Mouse (Mus musculus) bone marrow macrophage, adult 2 months (primary cell): ENCODE data around the gene Dhtkd1. TPM values are rescaled to one million over a fixed set of nuclear protein-coding genes. Genes with fewer than 3 reads are reported as not detected.

Experiments used
- H3K27ac ChIP-seq: 2 replicates; pipeline ENCODE4 v1.5.1; 2012; ENCODE audit warnings: low read depth, low read length; ENCODE audit not compliant: insufficient read depth
- H3K4me1 ChIP-seq: 2 replicates; pipeline ENCODE4 v1.6.1; 2012; ENCODE audit warnings: low read length; ENCODE audit not compliant: control insufficient read depth, insufficient read depth
- H3K4me3 ChIP-seq: 2 replicates; pipeline ENCODE4 v1.5.1; 2012; ENCODE audit warnings: mild to moderate bottlenecking, low read length, moderate library complexity; ENCODE audit not compliant: insufficient read depth
- CTCF ChIP-seq: IDR thresholded peaks from 2 replicates; pipeline ENCODE4 v1.5.1; 2012; ENCODE audit warnings: low read depth, mild to moderate bottlenecking, low read length, moderate library complexity
- POLR2A ChIP-seq: IDR thresholded peaks from 2 replicates; pipeline ENCODE4 v1.6.1; 2012; ENCODE audit warnings: mild to moderate bottlenecking, low read depth, low read length, borderline replicate concordance
- polyA plus RNA-seq: library from polyadenylated mRNA; stranded (reverse); fragments of >200 nt; gene quantifications from 2 replicates; pipeline ENCODE4 v1.2.4, GENCODE M21; 2012; ENCODE audit not compliant: missing spikeins, insufficient read depth, insufficient read length

Gene Dhtkd1
- polyA plus RNA-seq, 1 experiment: 0.23 TPM

GRCm38 (mm10) chr2:5931938-5932337 is 10.7 kb downstream of the Dhtkd1 start:
- Histone ChIP-seq H3K4me1 (0 out of 2 replicates have a peak, but pooled peaks cover 2% of the 10 kb centered on the region), H3K27ac (no peak overlapping the region), H3K4me3 (no peak overlapping the region)
- no peak for TF ChIP-seq CTCF
- no peak for TF ChIP-seq POLR2A

DNA sequence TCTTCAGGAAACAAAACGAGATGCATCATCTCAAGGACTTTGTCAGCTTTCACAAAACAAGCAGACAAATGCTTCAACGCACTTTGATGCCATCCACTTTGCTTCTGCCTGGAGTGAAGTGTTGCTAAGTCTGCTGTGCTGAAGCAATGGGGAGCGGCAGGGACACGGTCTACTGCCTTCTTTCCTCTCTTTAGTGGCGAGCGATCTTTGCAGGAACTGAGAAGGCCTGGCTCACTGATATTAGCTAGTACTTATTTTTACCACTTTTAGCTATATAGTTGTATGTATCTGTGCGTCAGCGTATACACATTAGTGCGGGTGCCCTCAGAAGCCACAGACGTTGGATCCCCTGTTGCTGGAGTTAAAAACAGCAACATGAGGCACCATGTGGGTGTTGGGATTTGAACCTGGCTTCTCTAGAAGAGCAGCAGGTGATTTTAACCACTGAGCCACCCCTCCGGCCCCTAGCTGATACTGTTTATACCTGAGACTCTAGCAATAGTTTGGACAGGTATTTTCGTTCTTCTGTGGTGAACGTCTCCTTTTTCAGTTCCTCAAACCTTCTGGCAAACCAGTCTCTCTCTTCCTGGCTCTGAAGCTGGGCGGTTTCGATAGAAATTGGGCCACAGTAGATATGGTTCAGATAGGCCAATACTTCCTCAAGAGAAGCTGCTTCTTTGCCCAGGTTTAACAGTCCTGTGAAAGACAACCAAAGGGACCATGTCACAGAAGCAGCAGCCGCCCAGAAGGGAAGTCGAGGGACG is 12.1 kb downstream of the Dhtkd1 start:
- no peak overlapping the region for H3K4me3 ChIP-seq
- no peak overlapping the region for H3K27ac ChIP-seq
- TF ChIP-seq POLR2A (no peak), CTCF (no peak)
- H3K4me1 ChIP-seq: 0 out of 2 replicates have a peak, but pooled peaks cover 2% of the 10 kb centered on the region

DNA sequence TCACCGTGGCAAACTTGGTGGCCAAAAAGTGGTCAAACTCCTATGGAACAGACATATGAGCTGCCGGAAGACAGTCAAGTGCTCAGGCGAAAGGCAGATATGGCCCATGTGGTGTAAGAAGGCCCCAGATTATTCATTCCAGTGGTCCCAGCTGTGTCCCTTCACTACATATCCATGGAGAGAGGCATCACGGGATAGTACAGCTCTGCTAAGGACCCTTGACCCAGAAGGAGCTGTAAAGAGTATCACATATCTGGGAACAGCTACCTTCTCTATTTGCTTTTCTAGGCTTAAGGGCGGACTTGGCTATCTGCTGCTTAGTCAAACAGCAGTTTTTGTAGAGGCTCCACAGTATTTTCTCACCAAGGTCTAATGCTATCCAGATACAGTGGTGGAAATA is 12.8 kb downstream of the Dhtkd1 start:
- H3K4me3 ChIP-seq: no peak overlapping the region
- TF ChIP-seq POLR2A (no peak), CTCF (no peak)
- no peak overlapping the region for H3K27ac ChIP-seq

GRCm38 (mm10) chr2:5927481-5927880 is 15.1 kb downstream of the Dhtkd1 start:
- Histone ChIP-seq H3K4me3 (no peak overlapping the region), H3K4me1 (0 out of 2 replicates have a peak, but pooled peaks cover 2% of the 10 kb centered on the region), H3K27ac (no peak overlapping the region)
- TF ChIP-seq POLR2A (no peak), CTCF (no peak)

More for the DNA sequence above, 12.8 kb downstream of the Dhtkd1 start:
- H3K4me1 ChIP-seq: 0 out of 2 replicates have a peak, but pooled peaks cover 2% of the 10 kb centered on the region

- Histone ChIP-seq H3K27ac (no peak overlapping the region), H3K4me3 (no peak overlapping the region), H3K4me1 (no peaks in the 10 kb centered on the region)
- TF ChIP-seq CTCF (no peak), POLR2A (no peak)
Observed at GRCm38 (mm10) chr2:5923786-5924185, 18.8 kb downstream of the Dhtkd1 start.

DNA sequence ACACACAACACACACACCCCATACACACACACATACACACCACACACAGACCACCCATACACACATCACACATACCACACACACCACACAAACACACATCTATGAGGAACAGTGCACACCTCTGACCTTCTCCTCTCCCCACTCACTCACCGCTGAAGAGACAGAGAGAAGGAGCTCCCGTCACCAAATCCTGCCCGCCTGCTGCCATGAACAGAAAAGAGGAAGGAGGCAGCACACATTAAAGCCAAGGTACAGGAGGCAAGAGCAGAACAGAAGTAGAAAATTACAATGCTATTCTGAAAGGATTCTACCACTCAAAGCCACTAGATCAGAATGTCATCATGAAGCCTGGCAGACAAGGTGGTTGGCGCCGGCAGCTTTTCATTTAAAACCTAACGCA is 19.8 kb downstream of the Dhtkd1 start:
- Histone ChIP-seq H3K4me3 (no peak overlapping the region), H3K27ac (no peak overlapping the region)

GRCm38 (mm10) chr2:5911282-5911965 is 31.2 kb downstream of the Dhtkd1 start:
- TF ChIP-seq CTCF (no peak), POLR2A (no peak)
- Histone ChIP-seq H3K27ac (no peak overlapping the region), H3K4me1 (no peaks in the 10 kb centered on the region), H3K4me3 (no peak overlapping the region)

More for the DNA sequence above, 19.8 kb downstream of the Dhtkd1 start:
- TF ChIP-seq CTCF (no peak), POLR2A (no peak)
- H3K4me1 ChIP-seq: no peaks in the 10 kb centered on the region

DNA sequence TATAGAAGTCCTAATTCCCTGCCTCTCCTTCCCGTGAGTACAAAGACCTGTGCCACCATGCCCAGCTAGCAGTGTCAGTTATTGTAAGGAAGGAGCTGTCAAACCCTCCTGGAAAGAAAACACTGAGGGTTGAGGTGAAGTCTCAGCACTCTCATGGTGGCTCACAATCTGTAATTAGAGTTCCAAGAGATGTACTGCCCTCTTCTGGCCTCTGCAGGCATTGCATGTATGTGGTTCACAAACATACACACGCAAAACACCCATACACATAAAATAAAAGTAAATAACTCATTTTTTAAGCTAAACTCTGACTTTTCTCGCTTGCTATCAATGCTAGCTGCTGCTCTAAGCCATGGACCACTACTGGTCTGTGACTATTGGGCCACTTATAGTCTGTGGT is 36.0 kb downstream of the Dhtkd1 start:
- Histone ChIP-seq H3K4me1 (no peaks in the 10 kb centered on the region), H3K4me3 (no peak overlapping the region), H3K27ac (no peak overlapping the region)
- TF ChIP-seq CTCF (peak; percentile 26; the same call in 1 of the 2 replicates), POLR2A (no peak)

DNA sequence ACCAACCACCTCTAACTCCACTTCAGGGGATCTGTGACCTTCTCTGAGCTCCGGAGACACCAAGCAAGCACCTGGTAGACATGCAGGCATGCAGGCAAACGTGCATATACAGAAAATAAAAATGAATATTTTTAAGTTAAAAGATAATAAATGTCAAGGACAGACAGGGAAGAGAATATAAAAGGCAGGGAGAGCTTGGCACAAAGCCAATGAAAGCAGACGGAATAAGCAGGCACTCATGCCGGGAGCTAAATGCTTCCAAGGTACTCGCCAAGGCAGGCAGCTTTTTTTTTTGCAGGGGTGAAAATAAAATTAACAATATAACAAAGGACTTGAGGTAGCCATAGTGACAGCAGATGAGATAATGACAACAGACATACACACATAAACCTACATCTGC is 36.5 kb downstream of the Dhtkd1 start:
- TF ChIP-seq CTCF: no peak
- no peak for TF ChIP-seq POLR2A
- Histone ChIP-seq H3K4me3 (no peak overlapping the region), H3K4me1 (no peaks in the 10 kb centered on the region), H3K27ac (no peak overlapping the region)

DNA sequence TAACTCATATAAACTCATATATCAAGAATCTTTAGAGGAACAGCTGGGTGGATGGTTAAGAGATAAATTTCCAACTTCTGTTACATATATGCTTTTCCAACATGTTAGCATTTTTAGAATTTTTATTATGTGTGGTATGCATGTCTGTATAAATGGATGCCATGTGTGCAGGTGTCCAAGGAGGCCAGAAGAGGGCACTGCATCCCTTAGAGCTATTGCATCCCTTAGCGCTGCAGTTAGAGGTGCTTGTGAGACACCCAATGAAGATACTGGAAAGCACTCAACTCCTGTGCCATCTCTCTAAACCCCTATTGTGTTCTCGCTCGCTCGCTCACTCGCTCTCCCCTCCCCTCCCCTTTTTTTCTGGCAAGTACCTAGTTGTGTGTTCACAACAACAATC is 42.4 kb downstream of the Dhtkd1 start:
- TF ChIP-seq POLR2A (no peak), CTCF (peak; percentile 15; the same call in 1 of the 2 replicates)
- H3K4me1 ChIP-seq: no peaks in the 10 kb centered on the region
- no peak overlapping the region for H3K27ac ChIP-seq
- H3K4me3 ChIP-seq: no peak overlapping the region
